Mouse (Mus musculus) embryonic facial prominence, embryonic 12.5 days (tissue): ENCODE data around the gene Rnf6. TPM values are rescaled to one million over a fixed set of nuclear protein-coding genes. Genes with fewer than 3 reads are reported as not detected.
A peak's percentile ranks its signal among the peaks of the same experiment; 100 is the strongest.

Experiments
- ATAC-seq: fragments of 200-750 bp; cut with Nextera tagmentation; 2 replicates; pipeline ENCODE4 v1.8.0; 2017; ENCODE audit not compliant: insufficient number of reproducible peaks, insufficient read depth, low FRiP score, low TSS enrichment
- H3K27ac ChIP-seq: fragments of 300-500 bp; sonication (generic); 2 replicates; pipeline ENCODE4 v1.5.1; 2016; ENCODE audit warnings: mild to moderate bottlenecking
- H3K27me3 ChIP-seq: fragments of 300-500 bp; sonication (generic); 2 replicates; pipeline ENCODE4 v1.6.1; 2016; ENCODE audit warnings: mild to moderate bottlenecking, moderate library complexity
- H3K36me3 ChIP-seq: fragments of 300-500 bp; sonication (generic); 2 replicates; pipeline ENCODE4 v1.6.1; 2016; ENCODE audit warnings: mild to moderate bottlenecking
- H3K4me1 ChIP-seq: fragments of 300-500 bp; sonication (generic); 2 replicates; pipeline ENCODE4 v1.6.1; 2016
- H3K4me2 ChIP-seq: fragments of 300-500 bp; sonication (generic); replicated peaks from 2 replicates; pipeline ENCODE4 v1.6.1; 2016; ENCODE audit warnings: mild to moderate bottlenecking, moderate library complexity
- H3K4me3 ChIP-seq: fragments of 300-500 bp; sonication (generic); 2 replicates; pipeline ENCODE4 v1.5.1; 2016; ENCODE audit warnings: mild to moderate bottlenecking
- H3K9ac ChIP-seq: fragments of 300-500 bp; sonication (generic); 2 replicates; pipeline ENCODE4 v1.6.1; 2016; ENCODE audit warnings: mild to moderate bottlenecking, moderate library complexity
- H3K9me3 ChIP-seq: fragments of 300-500 bp; sonication (generic); 2 replicates; pipeline ENCODE4 v1.6.1; 2016; ENCODE audit warnings: mild to moderate bottlenecking, moderate library complexity
- WGBS: fragments of 180-500 bp; shearing (Covaris S2); methylation state at CpG from one replicate; pipeline ENCODE4 v1.1.7; 2016; 5-methylcytosine and 5-hydroxymethylcytosine counted together
- polyA plus RNA-seq: library from polyadenylated mRNA; unstranded; fragments of >200 nt; fragmentation: Nextera tagmentation; extraction: Ambion mirVana; gene quantifications from 2 replicates; pipeline ENCODE4 v1.2.1, GENCODE M21; 2016

The Rnf6 gene
- polyA plus RNA-seq, result 32.1 and 32.8 TPM in 2 replicates

- Histone ChIP-seq H3K9me3 (no peaks in the 10 kb centered on the region), H3K9ac (peak within 1 kb of the TSS; percentile 78), H3K36me3 (peaks cover 20% of the 10 kb centered on the region), H3K4me2 (peak within 1 kb of the TSS; percentile 58), H3K4me3 (peak within 1 kb of the TSS; percentile 77), H3K27me3 (no peaks in the 10 kb centered on the region), H3K27ac (peak within 1 kb of the TSS; percentile 94), H3K4me1 (0 out of 2 replicates have a peak, but pooled peaks cover 8% of the 10 kb centered on the region)
- WGBS, result under 1% methylated on average over 66 of the region's 67 CpGs
- peak; percentile 99 for ATAC-seq
These were observed at the start of gene Rnf6 for GRCm38 (mm10) chr5:146220879-146221714. Gene Rnf6 (minus strand): TSS chr5:146221555.

- ATAC-seq, result no peak
- Histone ChIP-seq H3K27me3 (no peaks in the 10 kb centered on the region), H3K36me3 (peaks cover 16% of the 10 kb centered on the region; the same call in 1 of the 2 replicates), H3K9me3 (no peaks in the 10 kb centered on the region), H3K4me3 (no peak overlapping the region), H3K4me2 (no peak overlapping the region), H3K4me1 (no peaks in the 10 kb centered on the region), H3K27ac (no peak overlapping the region), H3K9ac (no peak overlapping the region)
- WGBS, result 91% methylated on average over 9 of the region's 9 CpGs
These were observed 49.2 kb upstream of the Rnf6 start for GRCm38 (mm10) chr5:146270593-146270992.

GRCm38 (mm10) chr5:146267776-146268175 lies 46.4 kb upstream of the Rnf6 start:
- WGBS, result 92% methylated on average over 7 of the region's 7 CpGs
- ATAC-seq, result no peak
- H3K36me3 ChIP-seq, result peaks cover 12% of the 10 kb centered on the region
- H3K27me3 ChIP-seq, result no peaks in the 10 kb centered on the region
- no peak overlapping the region for H3K4me2 ChIP-seq
- no peaks in the 10 kb centered on the region for H3K4me1 ChIP-seq
- H3K4me3 ChIP-seq, result no peak overlapping the region
- no peak overlapping the region for H3K27ac ChIP-seq
- no peaks in the 10 kb centered on the region for H3K9me3 ChIP-seq
- no peak overlapping the region for H3K9ac ChIP-seq

DNA sequence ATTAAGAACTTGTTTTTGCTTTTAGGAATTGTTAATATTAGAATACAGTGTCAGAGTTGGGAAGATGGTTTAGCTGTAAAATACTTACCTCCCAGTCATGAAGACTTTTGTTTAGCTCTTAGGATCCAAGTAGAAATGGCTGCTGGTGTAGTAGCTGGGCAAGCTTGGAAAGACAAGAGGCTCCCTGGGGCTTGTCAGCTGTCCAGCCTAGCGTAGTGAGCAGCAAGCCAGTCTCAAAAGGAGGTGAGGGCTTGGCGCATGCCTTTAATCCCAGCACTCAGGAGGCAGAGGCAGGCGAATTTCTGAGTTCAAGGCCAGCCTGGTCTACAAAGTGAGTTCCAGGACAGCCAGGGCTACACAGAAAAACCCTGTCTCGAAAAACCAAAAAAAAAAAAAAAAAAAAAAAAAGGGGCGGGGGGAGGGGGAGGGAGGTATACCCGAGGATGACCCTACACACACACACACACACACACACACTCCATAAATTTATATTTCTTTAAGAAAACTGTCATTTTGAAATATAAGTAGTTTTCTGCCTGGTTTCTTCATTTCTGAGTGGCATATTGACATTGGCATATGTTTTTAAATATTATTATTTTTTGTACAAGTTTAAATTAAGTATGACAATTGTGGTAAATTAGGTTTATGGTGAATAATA lies 44.7 kb upstream of the Rnf6 start:
- Histone ChIP-seq H3K9me3 (no peaks in the 10 kb centered on the region), H3K27me3 (no peaks in the 10 kb centered on the region), H3K4me1 (no peaks in the 10 kb centered on the region), H3K27ac (no peak overlapping the region), H3K36me3 (peaks cover 11% of the 10 kb centered on the region), H3K4me3 (no peak overlapping the region), H3K9ac (no peak overlapping the region), H3K4me2 (no peak overlapping the region)
- no peak for ATAC-seq
- 78% methylated on average over 5 of the region's 6 CpGs for WGBS

DNA sequence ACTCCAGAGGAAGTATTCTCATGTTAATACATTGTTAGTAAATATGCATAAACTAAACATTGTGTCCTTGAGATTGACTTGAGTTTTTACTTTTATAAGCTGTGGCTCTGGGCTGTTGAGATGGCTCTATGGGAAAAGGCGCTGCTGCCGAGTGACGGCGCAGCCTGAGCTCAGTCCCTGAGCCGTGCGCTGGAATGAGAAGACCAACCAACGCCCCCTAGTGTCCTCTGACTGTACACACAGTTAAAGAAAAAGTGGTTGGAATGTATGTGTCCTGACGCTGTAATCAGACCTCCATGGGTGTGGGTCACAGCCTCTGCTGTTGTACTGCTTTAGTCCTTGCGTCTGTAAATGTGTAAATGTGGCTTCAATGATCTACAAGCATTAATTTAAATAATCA lies 38.6 kb upstream of the Rnf6 start:
- no peaks in the 10 kb centered on the region for H3K4me1 ChIP-seq
- ATAC-seq, result no peak
- 60% methylated on average over 9 of the region's 9 CpGs for WGBS
- H3K27me3 ChIP-seq, result no peaks in the 10 kb centered on the region
- no peak overlapping the region for H3K4me2 ChIP-seq
- no peaks in the 10 kb centered on the region for H3K9me3 ChIP-seq
- no peak overlapping the region for H3K9ac ChIP-seq
- H3K36me3 ChIP-seq, result peaks cover 13% of the 10 kb centered on the region
- H3K27ac ChIP-seq, result no peak overlapping the region
- H3K4me3 ChIP-seq, result no peak overlapping the region

- Histone ChIP-seq H3K9me3 (no peaks in the 10 kb centered on the region), H3K4me1 (no peaks in the 10 kb centered on the region), H3K36me3 (peaks cover 7% of the 10 kb centered on the region; the same call in 1 of the 2 replicates), H3K4me2 (no peak overlapping the region), H3K9ac (no peak overlapping the region), H3K27ac (no peak overlapping the region), H3K4me3 (no peak overlapping the region), H3K27me3 (no peaks in the 10 kb centered on the region)
- 88% methylated on average over 5 of the region's 5 CpGs for WGBS
- ATAC-seq, result no peak
These were observed 32.3 kb upstream of the Rnf6 start for GRCm38 (mm10) chr5:146253644-146254043.

DNA sequence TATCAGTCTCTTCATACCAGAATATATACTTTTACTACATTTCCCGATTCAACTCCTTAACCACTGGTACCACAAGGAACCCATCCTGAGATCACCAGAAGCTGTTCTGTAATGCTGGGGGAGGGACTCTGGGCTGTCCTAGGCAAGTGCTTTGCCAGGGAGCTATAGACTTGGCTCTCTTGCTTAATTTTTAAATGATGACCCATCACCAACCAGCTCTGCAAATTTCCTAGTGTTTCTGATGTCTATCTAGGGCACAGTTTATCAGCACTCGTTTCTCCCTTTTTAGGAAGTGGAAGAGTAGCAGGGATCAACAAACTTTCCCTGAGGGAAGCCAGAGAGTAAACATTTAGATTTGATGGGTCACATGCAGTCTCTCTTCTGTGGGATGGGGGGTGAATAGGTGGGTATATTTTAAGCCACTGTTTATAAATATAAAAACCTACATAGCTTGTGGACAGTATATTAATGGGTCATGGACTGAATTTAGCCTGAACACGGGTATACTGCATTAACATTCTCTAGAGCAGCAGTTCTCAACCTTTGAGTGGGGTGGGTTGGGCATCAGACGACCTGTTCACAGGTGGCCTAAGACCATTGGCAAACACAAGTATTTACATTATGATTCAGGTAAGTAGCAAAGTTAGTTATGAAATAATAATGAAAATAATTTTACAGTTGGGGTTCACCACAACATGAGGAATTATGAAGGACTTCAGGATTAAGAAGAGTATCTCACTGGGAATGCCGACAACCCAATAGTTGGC lies 30.5 kb upstream of the Rnf6 start:
- Histone ChIP-seq H3K27ac (no peak overlapping the region), H3K9ac (no peak overlapping the region), H3K4me3 (no peak overlapping the region), H3K4me2 (no peak overlapping the region), H3K27me3 (no peaks in the 10 kb centered on the region), H3K4me1 (no peaks in the 10 kb centered on the region), H3K36me3 (peaks cover 6% of the 10 kb centered on the region; the same call in 1 of the 2 replicates), H3K9me3 (no peaks in the 10 kb centered on the region)
- 90% methylated on average over 5 of the region's 5 CpGs for WGBS
- ATAC-seq, result no peak

DNA sequence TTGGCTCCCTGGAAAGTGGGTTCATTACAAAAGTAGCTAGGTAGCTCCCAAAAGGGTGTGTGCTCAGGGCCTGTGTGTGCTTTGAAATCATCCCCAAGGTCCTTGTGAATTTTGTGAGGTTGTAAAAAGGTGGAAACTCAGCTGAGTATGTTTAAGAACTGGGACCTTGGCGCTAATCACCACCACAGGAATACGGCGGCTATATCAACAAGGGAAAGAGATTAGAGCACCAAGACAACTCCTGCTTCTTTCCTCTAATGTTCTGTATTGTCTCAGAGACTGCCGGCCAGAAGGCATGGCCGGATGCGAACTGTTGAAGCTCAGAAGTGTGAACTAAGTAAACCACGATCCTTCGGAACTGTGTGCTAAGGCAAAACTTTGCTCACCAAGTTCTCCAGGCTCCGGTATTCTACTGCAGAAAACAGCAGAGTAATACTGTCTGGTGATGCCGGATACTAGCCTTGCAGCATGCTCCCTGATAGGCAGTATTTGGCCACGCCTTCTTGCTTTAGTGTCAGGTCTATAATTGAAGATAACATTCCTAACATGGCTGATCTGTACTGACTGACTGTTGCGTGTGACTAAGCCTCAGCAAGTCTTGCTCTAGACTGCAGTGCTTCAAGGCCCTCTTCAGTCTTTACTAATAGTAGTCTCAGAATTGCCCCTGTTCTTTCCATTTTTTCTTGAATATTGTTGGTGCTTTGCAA lies 29.2 kb upstream of the Rnf6 start:
- ATAC-seq, result no peak
- no peak overlapping the region for H3K27ac ChIP-seq
- H3K36me3 ChIP-seq, result peaks cover 6% of the 10 kb centered on the region; the same call in 1 of the 2 replicates
- H3K27me3 ChIP-seq, result no peaks in the 10 kb centered on the region
- H3K4me1 ChIP-seq, result no peaks in the 10 kb centered on the region
- H3K9me3 ChIP-seq, result no peaks in the 10 kb centered on the region
- H3K9ac ChIP-seq, result no peak overlapping the region
- 93% methylated on average over 12 of the region's 12 CpGs for WGBS
- H3K4me3 ChIP-seq, result no peak overlapping the region
- H3K4me2 ChIP-seq, result no peak overlapping the region

DNA sequence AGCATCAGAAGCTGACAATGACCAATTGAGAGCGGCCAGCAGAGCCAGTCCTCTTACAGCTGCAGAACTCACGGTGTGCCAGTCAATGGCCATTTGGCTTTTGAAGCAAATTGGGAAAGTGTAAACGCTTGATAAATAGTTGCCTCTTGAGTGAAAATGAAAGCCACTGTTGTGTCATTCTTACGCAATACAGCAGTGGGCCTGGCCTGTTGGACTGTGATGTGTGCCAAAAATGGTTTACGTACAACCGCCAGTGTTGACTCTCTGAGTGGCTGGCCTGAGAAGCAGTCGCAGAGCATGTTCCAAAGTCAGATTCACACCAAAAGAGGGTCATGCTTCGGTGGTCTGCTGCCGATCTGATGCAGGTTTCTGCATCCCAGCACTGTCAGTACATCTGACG lies 27.4 kb upstream of the Rnf6 start:
- no peaks in the 10 kb centered on the region for H3K27me3 ChIP-seq
- H3K9ac ChIP-seq, result no peak overlapping the region
- H3K4me2 ChIP-seq, result no peak overlapping the region
- peaks cover 6% of the 10 kb centered on the region; the same call in 1 of the 2 replicates for H3K36me3 ChIP-seq
- no peaks in the 10 kb centered on the region for H3K4me1 ChIP-seq
- H3K9me3 ChIP-seq, result no peaks in the 10 kb centered on the region
- no peak overlapping the region for H3K27ac ChIP-seq
- 91% methylated on average over 10 of the region's 10 CpGs for whole genome bisulfite sequencing
- ATAC-seq, result no peak
- no peak overlapping the region for H3K4me3 ChIP-seq

DNA sequence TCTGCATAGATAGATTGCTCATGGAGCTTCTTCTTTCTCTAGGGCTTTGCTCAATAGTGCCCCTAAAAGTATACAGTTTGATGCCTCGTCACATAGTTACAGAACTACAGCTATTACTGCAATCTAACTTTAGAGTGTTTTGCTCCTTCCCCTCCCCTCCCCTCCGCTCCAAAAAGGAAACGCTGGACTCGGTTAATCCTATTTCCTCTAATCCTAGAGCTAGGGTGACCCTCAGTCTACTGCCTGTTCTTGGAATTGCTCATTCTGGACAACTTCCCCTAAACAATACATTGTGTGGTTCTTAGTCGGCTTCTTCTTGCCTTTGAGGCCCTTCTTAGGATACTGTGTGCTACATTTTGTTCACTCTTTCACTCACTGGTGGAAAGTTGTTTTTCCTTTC lies 26.4 kb upstream of the Rnf6 start:
- H3K27ac ChIP-seq, result no peak overlapping the region
- H3K4me1 ChIP-seq, result no peaks in the 10 kb centered on the region
- H3K27me3 ChIP-seq, result no peaks in the 10 kb centered on the region
- peaks cover 6% of the 10 kb centered on the region; the same call in 1 of the 2 replicates for H3K36me3 ChIP-seq
- H3K9ac ChIP-seq, result no peak overlapping the region
- no peak overlapping the region for H3K4me2 ChIP-seq
- no peak for ATAC-seq
- no peaks in the 10 kb centered on the region for H3K9me3 ChIP-seq
- H3K4me3 ChIP-seq, result no peak overlapping the region
- 70% methylated on average over 5 of the region's 5 CpGs for WGBS

DNA sequence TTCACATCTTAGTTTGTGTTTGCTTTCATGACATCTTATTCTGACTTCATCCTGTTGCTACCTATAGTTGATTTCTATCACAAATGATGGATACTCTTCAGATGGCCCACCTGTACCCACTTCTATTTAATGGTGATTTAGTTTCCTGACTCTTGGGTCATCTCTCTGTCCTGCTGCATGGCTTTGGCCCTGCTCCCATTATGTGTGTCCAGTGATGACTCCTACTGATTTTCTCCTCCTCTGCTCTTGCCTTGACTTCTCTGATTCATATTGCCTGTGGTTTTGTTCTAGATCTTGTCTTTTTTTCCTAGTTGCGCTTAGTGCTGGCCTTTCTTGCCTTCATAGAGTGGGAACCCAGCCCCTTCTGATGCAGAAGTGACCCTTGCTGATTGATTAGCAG lies 25.0 kb upstream of the Rnf6 start:
- no peak overlapping the region for H3K9ac ChIP-seq
- no peak overlapping the region for H3K4me2 ChIP-seq
- 89% methylated on average over 1 of the region's 1 CpGs for WGBS
- no peak overlapping the region for H3K4me3 ChIP-seq
- H3K27ac ChIP-seq, result no peak overlapping the region
- H3K9me3 ChIP-seq, result no peaks in the 10 kb centered on the region
- H3K36me3 ChIP-seq, result peaks cover 6% of the 10 kb centered on the region; the same call in 1 of the 2 replicates
- H3K27me3 ChIP-seq, result no peaks in the 10 kb centered on the region
- H3K4me1 ChIP-seq, result no peaks in the 10 kb centered on the region
- no peak for ATAC-seq
